Mouse (Mus musculus) CD4-positive, CD25-positive, alpha-beta regulatory T cell, adult 2 months (primary cell): ENCODE measurements around the gene Oprd1.

Source experiments
- DNase-seq: peaks from one replicate; pipeline ENCODE4 v3.0.0-alpha.2; 2012; ENCODE audit warnings: low read depth, low spot score

Oprd1 gene

GRCm38 (mm10) chr4:132133920-132134319 lies 10.4 kb downstream of the Oprd1 start:
- DNase-seq = no peak

- DNase-seq = no peak
Observed at GRCm38 (mm10) chr4:132133381-132133780, 10.9 kb downstream of the Oprd1 start.

DNA sequence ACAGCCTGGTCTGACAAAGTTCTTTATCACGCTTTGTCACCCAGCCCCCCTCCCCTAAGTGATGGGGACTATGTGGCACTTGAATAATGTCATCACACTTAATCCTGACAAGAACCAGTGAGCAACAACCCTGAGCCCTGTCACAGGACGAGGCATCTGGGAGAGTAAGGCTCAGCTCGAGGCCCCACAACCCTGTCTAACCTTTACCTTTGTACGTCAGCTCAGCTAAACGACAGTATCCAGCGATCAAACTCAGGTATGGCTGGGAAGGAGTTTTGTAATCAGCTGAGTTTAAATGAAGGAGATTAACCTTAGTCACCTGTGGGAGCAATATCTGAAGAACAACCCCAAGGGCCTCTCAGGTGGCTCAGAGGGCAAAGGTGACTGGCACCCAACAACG lies 12.0 kb downstream of the Oprd1 start:
- DNase-seq = no peak

DNA sequence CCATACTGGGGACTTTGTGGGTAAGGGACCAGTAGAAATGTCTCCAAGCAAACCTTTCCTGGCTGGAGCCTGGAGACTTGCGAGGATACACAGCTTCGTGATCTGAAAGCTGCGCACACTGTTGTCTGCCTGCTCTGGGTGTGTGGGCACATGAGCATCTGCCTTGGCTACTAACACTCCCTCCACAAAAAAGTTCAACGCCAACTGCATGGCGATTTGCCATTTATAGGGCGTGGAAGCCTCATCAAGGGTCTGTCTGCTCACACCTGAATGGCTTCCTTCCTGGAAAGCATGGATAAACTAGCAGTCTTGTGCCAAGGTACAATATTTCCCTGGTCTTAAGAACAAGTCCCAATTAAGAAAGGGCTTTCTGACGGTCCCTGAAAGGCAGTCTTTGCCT lies 12.5 kb downstream of the Oprd1 start:
- DNase-seq = no peak

GRCm38 (mm10) chr4:132131116-132131515 lies 13.2 kb downstream of the Oprd1 start:
- no peak for DNase-seq

DNA sequence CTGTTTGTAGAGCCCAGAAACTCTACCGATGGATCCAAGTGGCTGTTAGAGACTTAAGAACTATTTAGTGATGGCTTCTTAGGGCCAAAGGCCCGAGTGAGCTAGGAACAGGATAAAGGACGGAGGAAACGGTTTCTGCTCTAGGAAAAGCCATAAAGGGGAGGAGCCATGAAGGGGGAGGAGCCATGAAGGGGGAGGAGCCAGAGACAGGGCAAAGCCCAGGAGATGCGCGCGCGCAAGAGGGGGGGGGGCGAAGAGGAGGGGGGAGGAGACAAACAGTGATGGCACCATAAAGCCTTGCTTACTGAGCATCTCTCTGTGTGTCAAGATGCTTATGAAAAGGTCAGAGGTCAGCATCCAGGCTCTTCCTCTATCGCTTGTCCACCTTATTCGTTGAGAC lies 13.6 kb downstream of the Oprd1 start:
- DNase-seq = peak; percentile 7

GRCm38 (mm10) chr4:132130134-132130533 lies 14.2 kb downstream of the Oprd1 start:
- DNase-seq = no peak

GRCm38 (mm10) chr4:132128997-132129636 lies 15.2 kb downstream of the Oprd1 start:
- DNase-seq = no peak

DNA sequence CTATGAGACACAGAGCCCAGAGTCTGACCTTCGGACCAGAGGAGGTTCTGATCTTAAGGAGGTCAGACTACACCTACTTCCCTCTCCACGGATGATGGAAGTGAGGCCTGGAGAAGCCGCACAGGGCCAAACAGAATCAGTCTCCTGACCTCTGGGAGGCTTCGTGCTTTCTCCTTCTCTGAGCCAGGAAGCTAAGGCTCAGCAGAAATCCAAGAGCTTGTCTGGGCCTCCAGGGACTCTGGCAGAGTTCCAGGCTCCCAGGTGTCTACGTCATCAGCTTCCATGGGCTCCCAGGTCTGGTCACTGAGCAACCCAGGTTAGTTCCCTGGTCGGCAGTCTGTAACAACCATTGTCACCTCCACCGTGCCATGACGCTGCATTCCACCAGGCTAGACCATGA lies 17.2 kb downstream of the Oprd1 start:
- no peak for DNase-seq

DNA sequence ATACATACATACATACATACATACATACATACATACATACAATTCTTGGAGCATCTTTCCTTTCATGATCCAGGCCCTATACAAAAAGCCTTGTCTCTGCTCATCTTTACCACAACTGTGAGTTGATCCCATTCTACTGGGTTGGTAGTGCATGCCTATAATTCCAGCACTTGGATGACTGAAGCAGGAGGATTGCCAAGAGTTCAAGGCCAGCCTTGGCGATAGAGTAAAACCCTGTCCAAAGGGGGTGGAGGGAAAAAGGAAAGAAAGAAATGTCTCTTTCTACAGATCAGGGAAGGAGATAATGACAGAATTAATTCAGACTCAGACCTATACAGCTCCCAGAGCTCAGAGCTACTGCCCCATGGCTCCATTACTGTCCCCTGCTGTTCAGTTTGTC lies 21.1 kb downstream of the Oprd1 start:
- no peak for DNase-seq

GRCm38 (mm10) chr4:132121674-132122073 lies 22.6 kb downstream of the Oprd1 start:
- DNase-seq = peak; percentile 13

DNA sequence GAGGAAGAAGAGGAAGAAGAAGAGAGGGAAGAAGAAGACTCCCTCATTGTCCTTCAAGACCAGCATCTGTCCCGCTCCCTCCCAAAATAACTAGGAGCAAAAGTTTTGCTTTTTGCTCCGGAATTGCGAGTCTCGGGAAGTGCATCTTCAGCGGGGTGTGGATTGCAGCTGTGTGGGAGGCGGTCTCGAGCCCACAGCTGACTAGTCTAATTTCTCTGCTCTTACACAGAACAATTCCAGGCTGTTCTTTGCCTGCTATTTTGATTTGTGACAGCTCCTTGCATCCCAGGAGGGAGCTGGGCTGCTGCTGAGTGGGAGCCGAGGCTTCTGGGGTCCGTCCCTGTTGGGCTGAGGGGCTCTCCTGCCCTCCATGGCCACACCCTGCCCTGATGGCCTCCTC lies 24.7 kb downstream of the Oprd1 start:
- DNase-seq = no peak

DNA sequence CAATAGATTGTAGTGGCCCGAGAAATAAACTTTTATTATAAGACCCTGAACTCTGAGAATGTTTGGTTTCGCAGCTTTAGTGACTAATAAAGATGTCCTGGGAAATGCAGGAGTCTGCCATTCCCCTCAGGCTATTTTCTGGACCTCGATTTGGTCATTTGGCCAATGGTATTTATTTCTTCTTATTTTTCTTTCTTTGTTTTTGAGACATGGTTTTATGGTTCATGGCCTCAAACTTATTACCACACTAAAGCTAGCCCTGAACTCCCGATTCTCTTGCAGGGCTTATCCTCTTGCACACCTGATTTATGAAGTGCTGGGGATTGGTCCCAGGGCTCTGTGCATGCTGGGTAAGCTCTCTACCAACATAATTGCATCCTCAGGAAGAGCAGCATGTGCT lies 28.0 kb downstream of the Oprd1 start:
- DNase-seq = no peak

GRCm38 (mm10) chr4:132113411-132114095 lies 30.7 kb downstream of the Oprd1 start:
- DNase-seq = peak; percentile 38

DNA sequence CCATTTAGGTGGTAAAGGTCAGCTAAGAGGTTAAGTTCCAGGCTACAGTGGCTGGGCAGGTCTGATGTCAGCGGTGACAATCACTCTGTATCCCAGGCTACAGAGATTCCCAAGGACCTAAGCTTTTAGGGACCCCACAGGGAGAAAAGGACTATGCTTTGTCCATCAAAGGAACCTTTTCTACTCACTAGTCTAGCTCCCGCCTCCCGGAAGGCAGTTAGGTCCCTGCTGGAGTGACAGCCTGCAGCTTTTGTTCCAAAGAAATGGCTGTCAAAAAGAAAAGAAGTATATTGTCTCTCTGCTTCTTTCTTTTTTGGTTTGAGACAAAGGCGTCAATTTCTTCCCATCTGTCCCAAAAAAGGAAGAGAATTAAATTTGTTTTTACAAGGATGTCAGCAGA lies 33.1 kb downstream of the Oprd1 start:
- DNase-seq = no peak

DNA sequence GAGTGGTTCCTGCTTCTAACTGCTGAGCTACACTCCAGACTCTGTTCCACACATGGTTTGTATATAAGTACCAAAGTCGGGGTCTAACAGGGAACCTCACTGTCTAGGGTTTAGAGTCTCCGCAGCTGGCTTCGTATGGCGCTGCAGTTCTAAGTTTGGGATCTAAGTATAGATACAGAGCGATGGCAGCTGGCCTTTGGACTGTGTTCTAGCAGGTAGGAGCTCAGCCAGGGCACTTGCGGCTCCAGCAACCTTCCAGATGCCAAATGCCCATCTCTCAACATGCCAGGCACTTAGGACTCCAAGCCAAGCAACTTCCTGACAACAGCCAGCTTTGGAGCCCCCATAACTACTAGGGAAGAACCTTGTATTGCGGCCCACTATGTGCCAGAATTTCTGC lies 36.1 kb downstream of the Oprd1 start:
- no peak for DNase-seq

DNA sequence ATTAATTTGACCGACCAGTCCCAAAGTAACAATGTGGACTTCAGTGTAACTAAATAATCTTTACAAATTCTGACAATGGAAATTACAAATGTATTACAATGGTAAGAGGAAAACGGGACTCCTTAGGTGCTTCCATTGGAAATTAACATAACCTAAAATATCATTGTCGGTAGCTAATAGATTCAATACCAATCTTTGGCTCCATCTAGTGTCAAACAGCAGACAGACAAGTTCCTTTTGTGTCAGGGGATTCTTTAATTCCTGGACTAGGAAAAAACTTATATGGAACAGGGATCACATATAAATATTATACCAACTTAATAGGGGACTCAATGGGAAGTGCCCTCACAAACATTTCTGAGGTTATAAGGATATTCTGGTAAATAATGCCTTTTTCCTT lies 43.1 kb downstream of the Oprd1 start:
- DNase-seq = peak; percentile 23

DNA sequence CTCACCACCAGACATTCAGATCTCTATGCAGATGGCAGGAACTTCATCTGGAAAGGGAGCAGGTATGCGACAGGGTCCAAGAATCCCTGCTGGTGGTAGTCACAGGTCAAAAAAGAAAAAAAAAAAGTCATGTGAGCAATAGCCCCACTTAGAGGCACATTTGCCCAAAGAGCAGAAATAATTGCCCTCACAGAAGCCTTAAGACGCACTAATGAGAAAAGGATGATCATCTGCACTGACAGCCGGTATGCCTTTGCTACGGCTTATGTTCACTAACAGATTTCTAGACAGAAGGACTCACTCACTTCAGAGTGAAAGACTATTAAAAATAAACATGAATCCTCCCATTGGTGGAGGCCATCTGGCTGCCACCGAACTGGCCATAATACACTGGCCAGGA lies 44.7 kb downstream of the Oprd1 start:
- no peak for DNase-seq

DNA sequence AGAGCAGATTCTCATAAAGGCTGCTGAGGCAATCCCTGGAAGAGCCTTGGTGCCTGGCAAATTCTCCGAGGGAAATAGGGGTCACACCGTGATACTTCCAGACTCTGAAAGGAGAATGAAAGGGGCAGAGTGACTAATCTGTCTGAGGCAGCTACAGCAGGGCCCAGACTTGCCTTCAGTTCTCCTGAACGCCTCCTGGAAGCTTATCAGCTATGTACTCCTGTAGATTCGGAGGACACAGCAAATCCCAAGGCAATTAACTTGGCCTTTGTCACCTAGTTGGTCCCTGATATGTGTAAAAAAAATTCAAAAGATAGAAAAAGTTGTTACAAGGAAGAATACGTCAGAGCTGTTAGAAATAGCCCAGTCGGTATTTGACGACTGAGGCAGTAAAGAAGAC lies 49.2 kb downstream of the Oprd1 start:
- DNase-seq = no peak

DNA sequence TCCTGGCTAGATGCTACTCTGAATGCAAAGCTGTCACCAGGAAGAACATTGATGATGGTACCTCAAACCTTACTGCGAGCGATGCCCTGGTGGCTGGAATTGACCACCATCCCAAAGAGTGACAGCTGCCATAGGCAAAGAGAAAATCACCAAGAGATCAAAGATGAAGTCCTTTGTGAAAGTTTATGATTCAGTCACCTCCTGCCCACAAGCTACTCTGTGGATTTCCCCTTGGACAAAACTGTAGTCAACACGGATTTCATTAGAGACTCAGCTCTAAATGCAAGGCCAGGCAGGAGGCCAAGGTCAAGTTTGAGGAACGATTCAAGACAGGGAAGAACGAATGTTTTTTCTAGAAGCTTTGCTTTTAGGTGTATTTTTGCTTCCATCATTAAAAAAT lies 50.4 kb downstream of the Oprd1 start:
- no peak for DNase-seq

DNA sequence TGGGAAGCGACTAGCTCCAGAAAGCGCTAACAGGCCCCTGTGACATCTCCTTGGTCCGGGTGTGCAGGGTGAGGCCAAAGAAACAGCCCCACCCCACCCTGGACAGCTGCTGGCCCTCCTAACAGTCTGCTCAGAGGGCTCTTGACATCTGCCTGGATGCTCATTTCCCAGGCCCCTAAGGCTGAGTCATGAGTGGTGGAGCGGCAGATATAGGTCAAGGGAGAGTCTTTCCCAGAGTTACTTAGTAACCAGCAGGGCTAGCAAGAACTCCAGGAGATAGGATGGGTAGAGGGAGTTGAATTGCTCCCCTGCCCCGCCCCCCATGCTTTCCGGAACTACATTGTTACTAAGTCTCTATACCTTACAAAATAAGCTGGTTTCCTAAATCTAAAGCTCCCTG lies 51.1 kb downstream of the Oprd1 start:
- no peak for DNase-seq

DNA sequence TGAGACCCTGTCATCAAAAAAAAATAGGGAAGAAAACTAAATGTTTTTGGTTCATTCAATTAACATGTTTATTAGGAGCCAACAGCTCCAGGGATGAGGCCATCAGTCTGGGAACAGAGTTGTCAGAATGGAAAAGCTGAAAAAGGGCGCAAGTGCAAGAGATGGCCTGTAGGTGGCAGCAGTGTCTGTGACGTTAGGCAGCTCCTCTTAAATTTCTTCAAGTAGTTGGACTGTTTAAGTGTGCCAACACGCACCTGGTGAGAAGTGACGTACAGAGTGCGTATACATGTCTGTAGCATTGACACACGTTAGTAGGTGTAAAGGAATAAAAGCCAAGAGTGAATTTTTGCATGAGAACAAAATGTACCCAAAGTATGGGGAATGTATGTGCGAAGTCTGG lies 55.4 kb downstream of the Oprd1 start:
- peak; percentile 84 for DNase-seq

DNA sequence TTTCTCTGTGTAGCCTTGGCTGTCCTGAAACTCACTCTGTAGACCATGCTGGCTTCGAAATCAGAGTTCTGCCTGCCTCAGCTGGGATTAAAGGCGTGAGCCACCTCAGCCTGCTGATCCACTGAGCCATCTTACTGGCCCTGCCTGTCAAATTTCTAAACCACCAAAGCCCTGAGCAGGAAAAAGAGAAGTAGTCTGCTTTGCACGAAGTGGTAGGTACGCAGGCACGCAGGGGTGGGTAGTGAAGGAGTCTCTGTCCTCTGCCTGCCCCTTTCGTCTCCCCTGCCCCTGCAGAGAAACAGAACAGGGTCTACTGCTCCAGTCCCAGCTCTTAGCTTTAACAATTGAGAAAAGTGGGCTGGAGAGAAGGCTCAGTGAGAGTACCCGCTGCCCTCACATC lies 59.2 kb downstream of the Oprd1 start:
- DNase-seq = no peak

- DNase-seq = no peak
Observed at GRCm38 (mm10) chr4:132080492-132080983, 63.7 kb downstream of the Oprd1 start.
